In genomic region chr19:41634999-41635398, GRCm38 (mm10) we compare ENCODE assay signal across 21 mouse cellular contexts. TPM values are rescaled to one million over a fixed set of nuclear protein-coding genes. Genes with fewer than 3 reads are reported as not detected.
A peak's percentile ranks its signal among the peaks of the same experiment; 100 is the strongest.
DNase-seq lines count a peak whose midpoint lies in the region; ATAC-seq lines count a peak whose summit lies in the region.
"Had no signal": no experiment of that assay in that cellular context is flagged by ENCODE, and none has a peak within 500 bp of the region (broad histone marks: within the 10 kb centered on the region; RNA-seq: fewer than 3 reads in every experiment).

No protein-coding gene starts in this region.

- no peaks in the 10 kb centered on the region for H3K36me3 ChIP-seq in hindbrain, embryonic 16.5 days (ENCODE audit: control insufficient read depth, insufficient read depth, low read length)
- H3K36me3 ChIP-seq in hindbrain, embryonic 10.5 days = peaks cover 25% of the 10 kb centered on the region; the same call in 1 of the 2 replicates
- H3K36me3 ChIP-seq in midbrain, embryonic 14.5 days (ENCODE audit: control insufficient read depth, insufficient read depth, low read length) = no peaks in the 10 kb centered on the region
- no peaks in the 10 kb centered on the region for H3K36me3 ChIP-seq in midbrain, embryonic 11.5 days (ENCODE audit: control insufficient read depth, insufficient read depth, low read length)
- H3K36me3 ChIP-seq: embryonic facial prominence, embryonic 12.5 days; embryonic facial prominence, embryonic 15.5 days; forebrain, embryonic 15.5 days; intestine, embryonic 15.5 days had no signal

- H3K27me3 ChIP-seq in hindbrain, embryonic 16.5 days (replicated peaks; ENCODE audit: control insufficient read depth, insufficient read depth, low read length) = no peaks in the 10 kb centered on the region; the same call in 1 of the 2 replicates
- H3K27me3 ChIP-seq in hindbrain, embryonic 10.5 days (ENCODE audit: insufficient read depth, poor library complexity, severe bottlenecking) = peaks cover 20% of the 10 kb centered on the region
- H3K27me3 ChIP-seq in midbrain, embryonic 14.5 days (ENCODE audit: control insufficient read depth, insufficient read depth, low read length) = no peaks in the 10 kb centered on the region
- H3K27me3 ChIP-seq in midbrain, embryonic 11.5 days (ENCODE audit: control insufficient read depth, insufficient read depth, low read length) = no peaks in the 10 kb centered on the region
- H3K27me3 ChIP-seq: embryonic facial prominence, embryonic 15.5 days; forebrain, embryonic 15.5 days; intestine, embryonic 15.5 days had no signal

- peak; percentile 60 for ATAC-seq in hindbrain, embryonic 16.5 days
- ATAC-seq in midbrain, embryonic 14.5 days (ENCODE audit: low FRiP score, low TSS enrichment) = no peak
- ATAC-seq in midbrain, embryonic 11.5 days (ENCODE audit: low FRiP score) = no peak
- ATAC-seq: activated CD4-positive, CD25-positive, alpha-beta regulatory T cell, adult 4 months; forebrain, embryonic 15.5 days; intestine, embryonic 15.5 days had no signal

- DNase-seq in cerebellum, postnatal 10 days = peak; percentile 83 to 85
- DNase-seq in cerebellum, adult 9-11 months = no peak
- DNase-seq in hindbrain, embryonic 10.5 days (ENCODE audit: low spot score) = no peak
- peak; percentile 40 for DNase-seq in midbrain, embryonic 14.5 days
- DNase-seq in midbrain, embryonic 11.5 days (ENCODE audit: low spot score, missing footprints) = no peak
- DNase-seq in retina, postnatal 1 day = peak; percentile 81
- no peak for DNase-seq in yolk sac, embryonic 10.5 days (ENCODE audit: low spot score)
- DNase-seq: adrenal gland, adult 8-10 months; adrenal gland, postnatal 25 days; cerebellum, adult 18-20 months; cerebellum, postnatal 25 days; gastrocnemius, postnatal 14 days; heart, adult 11 months had no signal

- no peak overlapping the region for H3K4me2 ChIP-seq in hindbrain, embryonic 16.5 days (ENCODE audit: low read length)
- H3K4me2 ChIP-seq in midbrain, embryonic 14.5 days (ENCODE audit: low read length) = no peak overlapping the region
- no peak overlapping the region for H3K4me2 ChIP-seq in midbrain, embryonic 11.5 days
- H3K4me2 ChIP-seq: embryonic facial prominence, embryonic 12.5 days; embryonic facial prominence, embryonic 15.5 days; forebrain, embryonic 15.5 days; heart, embryonic 11.5 days; hindbrain, embryonic 14.5 days; intestine, embryonic 15.5 days had no signal

- H3K9me3 ChIP-seq in hindbrain, embryonic 16.5 days (ENCODE audit: control insufficient read depth, low read length) = no peaks in the 10 kb centered on the region
- no peaks in the 10 kb centered on the region for H3K9me3 ChIP-seq in hindbrain, embryonic 10.5 days
- no peaks in the 10 kb centered on the region for H3K9me3 ChIP-seq in midbrain, embryonic 14.5 days (ENCODE audit: control insufficient read depth, low read length)
- no peaks in the 10 kb centered on the region for H3K9me3 ChIP-seq in midbrain, embryonic 11.5 days (ENCODE audit: control insufficient read depth, low read length)
- H3K9me3 ChIP-seq: embryonic facial prominence, embryonic 12.5 days; embryonic facial prominence, embryonic 15.5 days; forebrain, embryonic 15.5 days; intestine, embryonic 15.5 days had no signal

- no peak overlapping the region for H3K9ac ChIP-seq in hindbrain, embryonic 16.5 days (ENCODE audit: low read depth, low read length)
- H3K9ac ChIP-seq in midbrain, embryonic 14.5 days (replicated peaks; ENCODE audit: low read length) = no peak overlapping the region
- H3K9ac ChIP-seq in midbrain, embryonic 11.5 days (ENCODE audit: low read length) = no peak overlapping the region
- H3K9ac ChIP-seq: embryonic facial prominence, embryonic 12.5 days; embryonic facial prominence, embryonic 15.5 days; forebrain, embryonic 15.5 days; hindbrain, embryonic 14.5 days; intestine, embryonic 15.5 days had no signal

- H3K27ac ChIP-seq in hindbrain, embryonic 16.5 days (ENCODE audit: low read depth, low read length) = no peak overlapping the region
- H3K27ac ChIP-seq in hindbrain, embryonic 10.5 days = no peak overlapping the region
- H3K27ac ChIP-seq in midbrain, embryonic 14.5 days (replicated peaks; ENCODE audit: low read depth, low read length) = no peak overlapping the region
- no peak overlapping the region for H3K27ac ChIP-seq in midbrain, embryonic 11.5 days (ENCODE audit: low read depth, low read length)
- H3K27ac ChIP-seq: embryonic facial prominence, embryonic 12.5 days; embryonic facial prominence, embryonic 15.5 days; forebrain, embryonic 15.5 days; hindbrain, embryonic 14.5 days; intestine, embryonic 15.5 days had no signal

- H3K4me1 ChIP-seq in hindbrain, embryonic 16.5 days (ENCODE audit: control insufficient read depth, insufficient read depth, low read depth, low read length) = no peaks in the 10 kb centered on the region; the same call in 1 of the 2 replicates
- H3K4me1 ChIP-seq in hindbrain, embryonic 10.5 days (replicated peaks) = no peaks in the 10 kb centered on the region; the same call in 1 of the 2 replicates
- no peaks in the 10 kb centered on the region for H3K4me1 ChIP-seq in midbrain, embryonic 14.5 days (ENCODE audit: control insufficient read depth, insufficient read depth, low read length)
- no peaks in the 10 kb centered on the region for H3K4me1 ChIP-seq in midbrain, embryonic 11.5 days (ENCODE audit: control insufficient read depth, insufficient read depth, low read length)
- H3K4me1 ChIP-seq: embryonic facial prominence, embryonic 12.5 days; embryonic facial prominence, embryonic 15.5 days; intestine, embryonic 15.5 days had no signal

- 39% methylated on average over 6 of the region's 6 CpGs for WGBS in hindbrain, embryonic 16.5 days
- WGBS in hindbrain, embryonic 10.5 days = 72% methylated on average over 6 of the region's 6 CpGs
- 18% methylated on average over 6 of the region's 6 CpGs for WGBS in midbrain, embryonic 14.5 days
- WGBS in midbrain, embryonic 11.5 days = 55% methylated on average over 6 of the region's 6 CpGs

- no peak overlapping the region for H3K4me3 ChIP-seq in hindbrain, embryonic 16.5 days (ENCODE audit: low read length)
- H3K4me3 ChIP-seq in hindbrain, embryonic 10.5 days = no peak overlapping the region
- H3K4me3 ChIP-seq in midbrain, embryonic 14.5 days (replicated peaks; ENCODE audit: low read depth, low read length) = no peak overlapping the region
- no peak overlapping the region for H3K4me3 ChIP-seq in midbrain, embryonic 11.5 days (ENCODE audit: low read depth, low read length)
- H3K4me3 ChIP-seq: embryonic facial prominence, embryonic 12.5 days; embryonic facial prominence, embryonic 15.5 days; forebrain, embryonic 15.5 days; intestine, embryonic 15.5 days had no signal

RNA-seq across cellular contexts. Expression of gene Gm340, which starts 52.8 kb away (rescaled TPM):
- polyA plus RNA-seq in hindbrain, embryonic 16.5 days (2015; fragmentation: Nextera tagmentation; extraction: Ambion mirVana) = 1.6 and 1.7 TPM in 2 replicates
- 3.0 and 3.3 TPM in 2 replicates for polyA plus RNA-seq in hindbrain, embryonic 10.5 days (2016; fragmentation: Nextera tagmentation; extraction: Ambion mirVana)
- 4.6 and 5.1 TPM in 2 replicates for polyA plus RNA-seq in midbrain, embryonic 14.5 days (2014; fragmentation: Nextera tagmentation; extraction: Ambion mirVana)
- polyA plus RNA-seq in midbrain, embryonic 11.5 days (2014; fragmentation: Nextera tagmentation; extraction: Ambion mirVana) = 4.8 and 4.9 TPM in 2 replicates

Comparison
In these comparisons a context has a peak if more than half of its experiments do, and no peak if none do; other contexts are left out.
1. DNase-seq: peak in cerebellum, postnatal 10 days (2 of 2), midbrain, embryonic 14.5 days (single experiment) and retina, postnatal 1 day (single experiment); none in cerebellum, adult 9-11 months (single experiment), hindbrain, embryonic 10.5 days (single experiment), midbrain, embryonic 11.5 days (single experiment) and yolk sac, embryonic 10.5 days (single experiment).